Mouse (Mus musculus) kidney, adult 8-10 months (tissue): ENCODE results near the gene Tom1l2.

Experiments
- DNase-seq, 2 experiments: peaks; one replicate each; pipeline ENCODE4 v3.0.0; 2022

Gene Tom1l2

DNA sequence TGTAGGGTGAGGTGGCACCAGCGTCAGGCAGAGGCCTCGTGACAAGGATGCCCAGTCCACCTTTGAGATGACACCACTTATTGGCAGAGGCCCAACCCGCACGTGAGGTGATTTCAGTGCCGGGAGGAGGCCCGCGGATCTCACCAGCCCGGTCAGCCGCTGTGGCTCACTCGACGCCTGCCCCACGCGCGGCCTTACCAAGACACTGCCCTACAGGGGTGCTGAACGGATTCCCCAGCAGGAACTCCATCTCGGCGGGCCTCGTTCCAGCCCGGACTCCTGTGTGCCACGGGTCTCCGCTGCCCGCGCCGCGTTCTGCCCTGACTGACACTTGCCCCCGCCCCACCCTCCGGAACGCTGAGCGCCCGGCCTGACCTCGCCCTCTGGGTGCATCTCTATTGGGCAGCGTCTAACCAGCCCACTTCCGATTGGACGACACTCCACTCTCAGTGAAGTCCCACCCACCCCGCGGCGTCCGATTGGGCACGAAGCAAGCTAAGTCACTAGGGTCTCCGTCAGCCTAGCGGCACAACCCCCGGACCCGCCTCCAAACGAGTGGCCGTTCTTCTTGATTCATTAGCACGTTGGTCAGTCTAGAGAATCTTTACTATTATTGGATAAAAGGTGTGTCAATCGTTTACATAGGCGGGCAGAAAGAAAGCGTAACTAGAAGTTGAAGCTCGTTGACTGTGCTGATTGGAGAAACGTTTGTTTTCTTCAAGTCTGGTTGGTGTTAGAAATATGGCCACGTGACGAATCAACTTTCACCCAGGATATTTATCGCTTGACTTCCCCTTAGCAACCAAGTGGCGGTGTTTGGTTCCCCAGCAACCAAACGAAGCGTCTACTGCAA lies at the start of gene Tom1l2, which contains the start of gene Drc3:
Tom1l2 (minus strand) TSS at position 347 of the 853 bp plus-strand sequence.
Drc3 (plus strand) TSS at position 771 of the 853 bp plus-strand sequence.
- DNase-seq, result peak; percentile 100

DNA sequence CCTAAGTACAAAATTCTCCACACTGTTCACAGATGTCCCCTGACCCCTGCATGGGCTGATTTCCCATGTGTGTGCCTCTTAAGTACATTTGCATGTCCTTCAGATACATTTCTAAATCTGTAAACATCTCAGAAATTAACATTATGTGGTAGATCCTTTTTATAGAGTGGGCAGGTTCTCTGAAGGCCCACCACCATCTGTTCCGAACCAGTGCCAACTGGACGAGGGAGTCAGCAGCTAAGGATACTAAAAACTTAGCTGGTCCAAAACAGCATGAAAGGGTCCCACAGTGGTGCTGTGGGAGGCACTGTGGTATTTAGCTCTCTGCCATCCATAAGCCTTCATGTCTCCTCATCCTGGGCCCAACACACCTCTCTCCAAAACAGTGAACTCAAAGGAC lies 44.5 kb upstream of the Tom1l2 start:
- DNase-seq, result no peak

DNA sequence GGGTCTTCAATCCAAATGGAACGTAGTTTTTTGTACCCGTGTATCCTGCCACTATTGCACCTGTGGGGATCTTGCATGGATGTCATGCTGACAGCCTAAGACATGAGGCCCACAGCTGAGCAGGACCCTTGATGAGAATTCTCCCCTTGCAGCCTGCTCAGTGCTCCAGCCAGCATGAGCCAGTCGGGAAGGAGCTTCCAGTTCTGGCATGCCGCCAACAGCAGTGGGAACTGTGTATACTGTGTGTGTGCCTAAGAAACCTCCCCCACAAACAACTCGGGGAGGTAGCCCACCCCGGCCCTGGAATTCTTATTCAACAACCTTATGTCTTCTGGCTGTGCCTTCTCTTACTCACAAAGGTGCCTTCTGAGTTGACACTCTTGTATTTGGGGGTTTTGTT lies 43.8 kb upstream of the Tom1l2 start:
- no peak for DNase-seq

DNA sequence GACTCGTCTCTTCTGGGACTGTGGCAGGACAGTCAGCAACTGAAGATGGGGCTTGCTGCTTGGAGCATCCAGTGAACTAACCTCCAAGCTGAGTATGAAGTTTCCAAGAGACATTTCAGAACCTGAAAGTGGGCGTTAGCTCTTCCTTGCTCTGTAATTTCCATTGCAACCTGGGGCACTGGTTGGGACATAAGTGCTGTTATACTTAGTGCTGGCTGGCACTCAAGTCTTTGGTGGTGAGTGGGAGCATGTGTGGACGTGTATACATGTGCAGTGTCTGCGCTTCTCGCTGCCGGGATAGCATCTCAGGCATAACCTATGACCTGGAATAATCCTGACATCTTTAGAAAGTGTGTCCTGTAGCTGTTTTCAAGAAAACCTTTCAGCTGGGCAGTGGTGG lies 38.6 kb upstream of the Tom1l2 start:
- no peak for DNase-seq

DNA sequence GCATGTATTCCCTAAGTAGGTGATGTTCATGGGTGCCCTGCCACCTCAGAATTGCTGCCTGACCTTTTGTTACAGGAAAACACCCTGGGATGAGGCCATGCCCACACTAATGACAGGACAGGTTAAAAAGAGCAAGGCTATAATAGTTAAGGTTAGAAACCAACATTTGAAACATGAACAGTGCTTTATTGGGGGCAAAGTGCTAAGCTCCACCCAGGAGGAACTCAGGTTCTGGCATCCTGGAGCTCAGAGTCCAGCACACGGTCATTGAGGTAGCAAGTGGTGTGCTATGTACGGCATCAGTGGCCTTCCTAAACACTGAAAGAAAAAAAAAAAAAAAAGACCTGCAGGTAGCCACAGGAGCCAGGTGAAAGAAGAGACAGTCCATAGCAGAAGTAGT lies 35.2 kb upstream of the Tom1l2 start:
- peak in 1 of 2 experiments; percentile 3 for DNase-seq

DNA sequence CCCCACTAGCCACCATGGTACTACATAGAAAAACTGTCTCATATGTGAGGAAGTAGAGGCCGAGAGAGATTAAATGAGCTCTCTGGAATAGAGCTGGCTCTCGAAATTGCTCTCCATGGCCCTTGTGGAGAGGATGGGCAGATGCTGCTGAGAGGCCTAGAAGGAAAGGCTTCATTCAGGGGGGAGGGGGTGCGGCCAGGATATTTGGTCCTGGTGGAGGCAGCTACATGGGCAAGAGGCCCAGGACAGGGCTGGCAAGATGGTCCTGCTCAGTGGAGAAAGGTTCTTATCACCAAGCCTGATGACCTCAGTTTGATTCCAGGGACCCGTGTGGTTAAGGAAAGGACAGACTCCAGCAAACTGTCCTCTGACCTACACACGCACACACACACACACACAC lies 33.2 kb upstream of the Tom1l2 start:
- DNase-seq, result no peak

DNA sequence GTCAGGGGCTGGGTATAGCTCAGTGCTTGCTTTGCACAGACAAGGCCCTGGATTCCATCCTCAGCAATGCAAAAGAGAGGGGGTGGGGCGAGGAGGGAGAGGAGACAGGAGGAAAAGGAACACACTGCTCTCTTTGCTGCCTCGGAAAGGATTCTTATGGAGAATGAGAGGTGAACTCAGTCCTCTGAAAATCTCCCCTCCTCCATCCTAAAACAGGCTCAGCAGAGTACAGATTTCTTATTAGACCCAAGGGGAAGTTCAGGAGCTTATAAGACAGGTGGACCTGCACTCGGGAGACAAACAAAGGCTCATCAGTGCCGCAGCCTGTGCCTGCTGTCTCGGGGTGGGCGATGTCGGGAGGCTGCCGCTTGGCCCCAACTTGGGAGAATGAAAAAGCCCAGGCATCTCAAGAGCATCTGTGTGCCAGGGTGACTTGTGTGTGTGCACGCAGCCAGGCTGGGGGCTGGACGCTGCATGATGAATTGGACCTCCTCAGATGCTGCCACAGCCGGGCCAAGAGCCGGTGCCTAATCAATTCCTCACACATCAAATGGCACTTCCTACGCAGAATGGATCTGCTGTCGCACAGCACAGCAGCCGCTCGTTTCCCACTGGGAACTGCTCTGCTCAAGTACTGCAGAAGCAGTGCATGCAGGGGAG lies 32.2 kb upstream of the Tom1l2 start:
- no peak for DNase-seq

DNA sequence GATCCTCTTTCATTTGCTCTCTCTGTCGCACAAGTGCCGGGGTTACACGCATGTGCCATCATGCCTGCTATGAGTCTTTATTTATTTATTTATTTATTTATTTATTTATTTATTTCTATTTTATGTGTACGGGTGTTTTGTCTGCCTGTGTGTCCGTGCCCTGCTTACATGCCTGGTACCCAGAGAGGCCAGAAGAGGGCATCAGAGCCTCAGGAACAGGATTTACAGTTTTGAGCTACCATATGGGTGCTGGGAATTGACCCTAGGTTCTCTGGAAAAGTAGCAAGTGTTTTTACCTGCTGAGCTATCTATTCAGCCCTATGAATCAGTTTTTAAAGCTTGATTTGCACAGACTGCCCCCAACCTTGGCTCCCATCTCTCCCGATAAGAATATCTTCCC lies 30.8 kb upstream of the Tom1l2 start:
- DNase-seq, result no peak

DNA sequence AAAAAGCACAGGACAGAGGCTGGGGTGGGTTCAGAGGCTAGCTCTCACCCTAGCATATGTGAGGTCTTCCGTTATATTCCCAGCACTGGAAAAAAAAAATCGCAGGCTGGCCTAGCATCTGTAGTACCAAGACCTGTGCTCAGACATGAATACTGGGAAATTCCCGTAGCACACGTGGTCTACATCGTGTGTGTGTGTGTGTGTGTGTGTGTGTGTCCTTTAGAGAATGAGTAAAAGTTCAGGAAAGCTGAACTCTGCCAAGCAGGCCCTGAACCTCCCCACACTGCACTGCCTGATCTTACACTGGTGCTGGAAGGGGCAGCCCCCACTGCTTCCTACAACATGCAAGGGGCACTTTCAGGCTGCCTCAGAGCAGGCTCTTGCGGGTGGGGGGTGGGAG lies 21.8 kb upstream of the Tom1l2 start:
- no peak for DNase-seq

DNA sequence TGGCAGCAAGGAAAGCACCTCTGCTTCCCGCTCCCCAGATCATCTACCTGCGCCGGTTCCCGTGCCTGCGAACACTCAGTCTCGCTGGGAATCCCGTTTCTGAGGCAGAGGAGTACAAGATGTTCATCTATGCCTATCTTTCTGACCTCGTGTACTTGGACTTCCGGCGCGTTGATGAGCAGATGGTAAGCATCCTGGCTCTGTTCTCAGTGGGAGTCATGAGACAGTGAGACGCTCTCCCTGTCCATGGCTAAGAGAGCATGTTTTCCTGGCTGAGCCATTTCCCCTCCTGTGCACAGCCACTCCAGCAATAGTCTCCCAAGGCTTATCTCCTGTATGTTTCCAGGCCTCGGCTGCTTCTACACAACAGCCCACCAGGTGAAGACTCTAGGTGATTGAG lies 17.7 kb upstream of the Tom1l2 start:
- DNase-seq, result no peak

DNA sequence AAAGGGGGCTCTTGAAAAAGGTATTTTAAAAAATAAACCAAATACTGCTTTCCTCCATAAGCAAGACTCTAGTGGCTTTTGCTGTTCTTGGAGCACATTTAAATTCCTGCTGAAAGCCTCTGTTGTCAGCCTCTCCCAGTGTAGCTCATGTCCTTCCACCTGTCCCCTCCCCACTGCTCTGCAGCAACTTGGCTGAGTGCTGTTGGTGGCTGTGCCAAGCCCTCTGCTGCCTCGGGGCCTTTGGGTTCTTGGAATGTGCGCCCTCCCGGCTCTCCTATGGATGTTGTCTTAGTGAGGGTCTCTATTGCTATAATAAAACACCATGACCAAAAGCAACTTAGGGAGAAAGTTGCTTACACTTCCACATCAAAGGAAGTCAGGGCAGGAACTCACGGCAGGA lies 16.7 kb upstream of the Tom1l2 start:
- DNase-seq, result no peak

DNA sequence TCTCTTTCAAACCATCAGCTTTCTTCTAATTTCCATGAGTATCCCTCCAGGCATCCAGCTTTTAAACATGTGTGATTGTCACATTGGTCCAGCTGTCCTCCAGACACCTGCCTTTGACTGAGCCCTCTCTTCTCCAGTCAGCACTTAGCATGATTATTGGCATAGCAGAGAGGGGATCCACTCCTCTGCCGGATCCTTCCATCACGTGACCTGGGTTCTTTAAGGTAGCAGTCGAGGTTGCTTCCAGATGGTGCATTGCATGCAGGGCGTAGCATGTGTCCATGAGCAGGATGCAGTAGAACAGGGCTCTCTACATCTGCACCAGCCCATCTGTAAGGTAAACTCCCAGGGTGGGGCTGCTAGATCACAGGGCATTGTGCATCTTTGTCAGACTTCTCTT lies 16.2 kb upstream of the Tom1l2 start:
- DNase-seq, result no peak

DNA sequence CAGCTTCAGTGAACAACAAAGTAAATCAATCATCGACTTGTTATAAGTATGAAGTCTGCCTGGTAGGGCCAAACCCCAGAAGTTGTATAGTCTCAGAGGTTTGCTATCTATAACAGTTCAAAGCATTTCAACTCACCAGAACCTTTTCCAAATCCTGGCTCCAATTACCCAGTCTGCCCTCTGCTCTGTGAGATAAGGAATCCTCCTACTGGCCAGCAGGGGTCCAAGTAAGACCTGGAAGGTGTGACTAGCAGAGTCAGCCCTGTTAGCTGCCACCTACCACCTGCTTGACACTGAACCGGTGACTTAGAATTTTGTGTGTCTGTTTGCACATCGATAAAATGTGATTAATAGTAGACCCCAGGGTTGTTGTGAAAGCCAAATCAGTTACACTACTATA lies 14.6 kb upstream of the Tom1l2 start:
- DNase-seq, result no peak

DNA sequence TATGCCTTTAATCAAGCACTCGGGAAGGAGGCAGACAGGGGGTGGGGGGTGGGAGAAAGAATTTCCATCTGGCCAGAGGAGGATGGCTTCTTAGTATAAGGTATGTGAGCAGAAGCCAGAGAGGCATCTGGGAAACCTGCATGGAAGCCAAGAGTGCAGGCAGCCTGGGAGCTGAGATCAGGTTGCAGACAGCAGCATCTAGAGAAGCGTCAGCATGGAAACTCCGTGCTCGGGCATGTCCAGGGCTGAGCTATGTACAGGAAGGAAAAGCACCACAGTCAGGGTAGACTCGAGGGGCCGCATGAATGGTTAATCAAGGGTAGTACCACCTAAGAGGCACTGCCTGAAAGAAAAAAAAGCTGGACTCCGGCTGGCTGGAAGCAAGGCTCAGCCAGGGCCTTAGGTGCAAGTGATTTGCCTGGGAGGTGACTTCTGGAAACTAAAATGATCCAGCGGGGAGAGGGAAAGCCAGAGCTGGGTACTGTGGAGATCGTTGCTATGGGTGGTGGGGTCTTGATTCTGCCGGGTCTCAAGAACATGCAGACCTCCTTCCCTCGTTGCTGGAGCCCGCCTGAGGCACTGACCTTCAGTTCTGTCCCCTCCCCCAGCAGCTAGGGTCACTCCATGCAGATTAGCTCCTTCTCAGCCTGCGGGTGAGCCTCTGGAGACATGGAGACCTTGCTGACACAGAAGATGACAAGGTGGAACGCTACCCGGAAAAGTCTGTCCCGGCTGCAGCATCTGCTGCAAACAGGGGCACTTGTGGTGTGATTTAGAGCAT lies 13.7 kb upstream of the Tom1l2 start:
- no peak for DNase-seq

DNA sequence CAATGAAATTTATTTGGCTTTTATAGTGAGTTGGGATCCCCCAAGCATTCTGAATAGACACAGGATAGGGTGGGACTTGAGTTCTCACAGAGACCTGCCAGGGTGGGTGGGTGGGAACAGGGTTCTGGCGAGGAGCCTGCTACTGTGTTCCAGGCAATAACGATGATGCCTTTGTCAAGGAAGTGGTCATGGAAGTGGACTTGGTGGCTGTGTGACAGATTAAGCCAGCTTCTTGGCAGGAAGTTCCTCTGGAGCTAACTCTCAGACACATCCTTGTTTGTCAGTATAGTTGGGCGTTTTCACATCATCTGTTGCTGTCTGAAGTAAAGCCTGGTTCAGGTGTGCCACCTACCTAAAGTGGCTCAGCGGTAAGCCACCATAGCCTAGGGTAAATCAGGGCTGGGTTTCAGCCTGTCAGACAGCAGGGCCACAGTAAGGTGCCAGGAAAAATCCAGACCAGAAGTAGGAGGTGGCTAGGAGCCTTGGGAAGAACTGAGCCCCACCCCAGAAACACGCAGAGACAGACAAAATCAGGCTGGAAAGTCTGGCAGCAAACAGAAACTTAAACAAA lies 8.0 kb upstream of the Tom1l2 start:
- peak in 1 of 2 experiments; percentile 36 for DNase-seq

DNA sequence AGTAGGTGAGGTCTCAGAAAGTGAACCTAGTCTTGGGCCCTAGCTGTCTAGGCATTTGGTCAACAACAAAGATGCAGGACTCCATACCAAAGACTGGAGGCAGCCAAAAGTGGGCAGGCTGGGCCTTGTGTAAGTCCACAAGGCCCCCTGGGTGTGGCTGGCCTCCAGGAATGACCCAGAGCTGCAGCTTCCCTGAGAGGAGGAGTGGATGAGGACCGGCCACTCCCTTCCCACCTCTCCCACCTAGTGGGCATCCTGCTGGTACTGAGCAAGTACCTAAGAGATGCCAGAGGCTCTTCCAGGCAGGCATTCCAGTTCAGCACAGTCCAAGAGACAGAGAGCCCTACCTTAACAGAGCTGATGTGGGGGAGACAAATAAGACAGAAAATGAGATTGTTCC lies 7.2 kb upstream of the Tom1l2 start:
- DNase-seq, result no peak

DNA sequence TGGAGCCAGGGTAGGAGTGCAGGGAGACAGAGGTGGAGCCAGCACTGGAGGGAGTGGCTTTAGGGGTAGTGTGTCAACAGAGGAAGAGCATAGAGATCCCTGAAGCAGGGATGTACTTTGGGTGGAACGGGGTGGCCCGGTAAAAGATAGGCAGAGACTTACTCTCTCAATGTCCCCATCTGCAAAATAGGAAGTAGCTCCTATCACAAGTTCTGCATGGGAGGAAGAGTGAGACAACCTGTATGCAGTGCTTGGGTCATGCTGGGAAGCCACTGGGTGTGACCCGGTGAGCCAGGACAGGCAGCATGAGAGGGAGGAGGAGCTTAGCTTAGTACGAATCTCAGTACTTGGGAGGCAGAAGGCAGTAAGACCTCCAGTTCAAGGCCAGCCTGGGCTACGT lies 6.4 kb upstream of the Tom1l2 start:
- DNase-seq, result no peak

DNA sequence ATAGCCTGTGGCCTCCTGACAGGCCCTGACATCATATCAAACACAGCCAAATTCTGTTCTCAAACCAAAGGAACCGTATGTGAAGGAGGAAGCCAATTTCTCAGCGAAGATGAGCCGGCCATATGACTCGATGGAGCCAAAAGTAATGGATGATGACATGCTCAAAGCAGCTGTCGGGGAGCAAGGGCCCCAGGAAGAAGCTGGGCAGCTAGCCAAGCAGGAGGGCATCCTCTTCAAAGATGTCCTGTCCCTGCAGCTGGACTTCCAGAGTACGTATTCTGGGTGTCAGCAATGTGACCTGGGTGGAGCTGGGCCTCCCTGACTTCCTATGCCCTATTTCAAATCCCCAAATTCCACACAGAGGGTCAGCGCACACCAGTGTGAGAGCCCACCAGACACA lies 5.8 kb upstream of the Tom1l2 start:
- DNase-seq, result no peak

DNA sequence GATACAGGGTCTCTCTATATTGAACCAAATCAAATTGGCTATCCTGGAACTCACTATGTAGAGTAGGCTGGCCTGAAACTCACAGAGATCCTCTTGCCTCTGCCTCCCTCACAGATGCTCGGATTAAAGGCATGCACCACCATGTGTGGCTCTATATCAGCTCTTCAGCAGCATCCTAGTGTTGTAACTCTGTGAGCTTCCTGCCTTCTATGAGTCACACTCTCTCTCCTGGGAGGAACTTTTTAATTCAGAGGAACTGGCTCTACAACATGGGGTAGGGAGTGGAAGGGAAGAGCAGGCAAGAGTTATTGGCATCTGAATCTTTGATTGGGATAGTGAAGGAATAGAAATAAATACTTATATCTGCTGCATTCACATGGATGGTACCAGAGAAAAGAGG lies 4.4 kb upstream of the Tom1l2 start:
- no peak for DNase-seq

DNA sequence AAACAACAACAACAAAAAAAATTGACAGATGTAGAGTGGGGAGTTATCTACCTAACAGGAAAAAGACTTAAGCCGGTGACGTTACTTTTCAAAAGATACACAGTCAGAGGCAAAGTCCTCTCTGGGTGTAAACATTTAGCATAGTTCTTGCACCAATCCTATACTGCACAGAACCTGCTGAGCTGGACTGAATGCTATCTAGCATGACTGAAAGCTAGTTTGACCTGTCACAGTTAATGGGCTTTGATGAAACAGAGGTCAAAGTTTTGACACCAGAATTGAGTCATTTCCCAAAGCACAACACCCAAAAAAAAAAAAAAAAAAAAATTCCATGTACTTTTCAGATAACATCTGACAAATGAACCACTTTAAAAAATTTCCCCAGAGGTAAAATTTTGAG lies 3.2 kb upstream of the Tom1l2 start:
- no peak for DNase-seq

DNA sequence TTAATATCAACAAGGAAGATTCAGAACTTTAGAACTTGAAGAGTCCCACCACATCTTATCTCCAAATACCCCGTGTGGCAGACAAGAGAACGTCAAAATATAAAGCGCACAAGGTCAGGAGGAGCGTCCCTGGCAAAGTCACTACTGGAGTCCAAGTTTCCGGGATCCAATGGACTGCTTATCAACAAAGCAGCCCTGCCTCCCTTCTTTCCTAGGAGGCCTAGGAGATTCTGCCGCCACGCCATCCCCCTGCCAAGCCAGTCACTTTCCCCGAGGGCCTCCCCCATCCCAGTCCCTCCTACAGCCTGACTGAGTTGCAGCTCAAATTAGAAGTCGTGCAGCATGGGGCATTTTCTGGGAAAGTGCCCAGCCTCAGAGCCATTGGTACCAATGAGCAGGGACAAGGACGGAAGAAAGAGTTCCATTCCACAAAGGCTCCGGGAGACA lies 757 bp downstream of the Tom1l2 start:
- DNase-seq, result peak; percentile 37 to 44

DNA sequence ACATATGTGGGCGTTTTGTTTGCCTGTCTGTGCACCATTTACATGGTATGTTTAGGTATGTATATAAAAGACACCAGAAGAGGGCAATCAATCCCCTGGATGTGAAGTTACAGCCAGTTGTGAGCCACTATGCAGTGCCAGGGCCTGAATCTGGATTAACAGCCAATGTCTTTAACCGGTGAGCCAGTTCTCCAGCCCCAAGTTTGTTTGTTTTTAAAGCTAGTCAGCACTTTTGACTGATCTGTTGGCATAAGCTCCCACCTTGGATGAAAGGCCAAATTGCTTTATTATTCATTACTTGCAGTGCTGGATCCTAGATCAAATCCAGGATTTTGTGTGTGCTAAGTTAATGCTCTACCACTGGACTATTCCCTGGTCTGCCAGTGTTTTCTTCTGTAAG lies 1.3 kb downstream of the Tom1l2 start:
- peak; percentile 57 to 76 for DNase-seq

DNA sequence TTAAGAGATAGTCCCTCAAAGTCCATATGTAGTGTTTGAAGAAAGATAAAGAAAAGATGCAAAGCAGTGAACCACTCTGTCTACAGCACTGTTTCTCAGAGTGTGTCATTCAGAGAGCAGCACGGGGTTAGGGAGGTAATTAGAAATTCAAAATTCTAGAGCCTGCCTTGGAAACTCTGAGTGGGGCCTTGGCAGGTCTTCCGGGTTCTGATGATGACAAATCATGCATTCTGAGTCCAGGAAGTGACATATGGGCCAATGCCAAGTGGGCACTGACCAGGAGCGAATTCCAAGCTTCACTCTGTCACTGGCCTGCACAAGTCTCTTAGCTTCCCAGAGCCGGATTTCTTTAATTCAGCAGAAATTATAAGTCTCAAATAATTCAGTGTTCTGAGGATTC lies 6.2 kb downstream of the Tom1l2 start:
- peak; percentile 77 to 81 for DNase-seq
